Mouse (Mus musculus): Measurements from ENCODE around the gene Kcnk3.

Kcnk3 gene

GRCm38 (mm10) chr5:30670091-30670490 is 82.1 kb downstream of the Kcnk3 start:
- DNase-seq (ENCODE audit: low spot score in 2 of 2) = no peak

GRCm38 (mm10) chr5:30674001-30674400 is 86.0 kb downstream of the Kcnk3 start:
- no peak for DNase-seq (ENCODE audit: low spot score in 2 of 2)
